Mouse (Mus musculus): Measurements from ENCODE around the gene Slc22a7.

- TF ChIP-seq POLR2A (IDR thresholded peaks at IDR 0.05; ENCODE audit: low read depth, low read length) (no peak), CTCF (IDR thresholded peaks at IDR 0.05; ENCODE audit: borderline replicate concordance, insufficient read depth, low read length) (no peak)
Measured at GRCm38 (mm10) chr17:46484461-46484875, 46.2 kb upstream of the Slc22a7 start.
